Mouse (Mus musculus) liver, postnatal 0 days (tissue): ENCODE measurements around the gene Cd59a. TPM values are rescaled to one million over a fixed set of nuclear protein-coding genes. Genes with fewer than 3 reads are reported as not detected.

ENCODE experiments used
- ATAC-seq: fragments of 200-750 bp; cut with Nextera tagmentation; 2 replicates; pipeline ENCODE4 v1.8.0; 2017; ENCODE audit warnings: mild to moderate bottlenecking, moderate library complexity
- DNase-seq: peaks from one replicate; pipeline ENCODE4 v3.0.0-alpha.2; 2016
- H3K27ac ChIP-seq: fragments of 300-500 bp; sonication (generic); 2 replicates; pipeline ENCODE4 v1.5.1; 2014; ENCODE audit warnings: antibody characterized with exemption, moderate library complexity, mild to moderate bottlenecking, low read depth
- H3K27me3 ChIP-seq: fragments of 300-500 bp; sonication (generic); 2 replicates; pipeline ENCODE4 v1.6.1; 2014; ENCODE audit warnings: low read length, control low read depth, mixed read lengths; ENCODE audit not compliant: insufficient read depth
- H3K36me3 ChIP-seq: fragments of 300-500 bp; sonication (generic); replicated peaks from 2 replicates; pipeline ENCODE4 v1.6.1; 2014; ENCODE audit warnings: mild to moderate bottlenecking, control low read depth, low read length, moderate library complexity, mixed read lengths; ENCODE audit not compliant: insufficient read depth
- H3K4me1 ChIP-seq: fragments of 300-500 bp; sonication (generic); 2 replicates; pipeline ENCODE4 v1.6.1; 2014; ENCODE audit warnings: antibody characterized with exemption, mild to moderate bottlenecking, control low read depth; ENCODE audit not compliant: insufficient read depth
- H3K4me2 ChIP-seq: fragments of 300-500 bp; sonication (generic); 2 replicates; pipeline ENCODE4 v1.6.1; 2014; ENCODE audit warnings: low read depth, mild to moderate bottlenecking, low read length, moderate library complexity, mixed read lengths
- H3K4me3 ChIP-seq: fragments of 300-500 bp; sonication (generic); 2 replicates; pipeline ENCODE4 v1.5.1; 2014; ENCODE audit warnings: low read depth, low read length
- H3K9ac ChIP-seq: fragments of 300-500 bp; sonication (generic); replicated peaks from 2 replicates; pipeline ENCODE4 v1.6.1; 2014; ENCODE audit warnings: mild to moderate bottlenecking, moderate library complexity
- H3K9me3 ChIP-seq: fragments of 300-500 bp; sonication (generic); 2 replicates; pipeline ENCODE4 v1.6.1; 2016; ENCODE audit warnings: mild to moderate bottlenecking, control low read depth, low read length, mixed read lengths
- CTCF ChIP-seq: sonication (generic); IDR thresholded peaks from 2 replicates; pipeline ENCODE4 v1.5.1; 2016; ENCODE audit warnings: antibody characterized with exemption, low read depth
- EP300 ChIP-seq: IDR thresholded peaks from 2 replicates; pipeline ENCODE4 v1.6.1; 2016; ENCODE audit warnings: antibody characterized with exemption, low read depth, mild to moderate bottlenecking
- WGBS: fragments of 180-500 bp; shearing (Covaris S2); extraction: QIAGEN DNeasy Blood & Tissue Kit; methylation state at CpG from one replicate; pipeline ENCODE4 v1.1.7; 2014; ENCODE audit not compliant: insufficient replicate concordance; 5-methylcytosine and 5-hydroxymethylcytosine counted together
- polyA plus RNA-seq: library from polyadenylated mRNA; unstranded; fragments of >200 nt; fragmentation: Nextera tagmentation; extraction: Ambion mirVana; gene quantifications from 2 replicates; pipeline ENCODE4 v1.2.1, GENCODE M21; 2015

Cd59a gene
- polyA plus RNA-seq, 1 experiment from 2014 or later: 73.8 TPM

DNA sequence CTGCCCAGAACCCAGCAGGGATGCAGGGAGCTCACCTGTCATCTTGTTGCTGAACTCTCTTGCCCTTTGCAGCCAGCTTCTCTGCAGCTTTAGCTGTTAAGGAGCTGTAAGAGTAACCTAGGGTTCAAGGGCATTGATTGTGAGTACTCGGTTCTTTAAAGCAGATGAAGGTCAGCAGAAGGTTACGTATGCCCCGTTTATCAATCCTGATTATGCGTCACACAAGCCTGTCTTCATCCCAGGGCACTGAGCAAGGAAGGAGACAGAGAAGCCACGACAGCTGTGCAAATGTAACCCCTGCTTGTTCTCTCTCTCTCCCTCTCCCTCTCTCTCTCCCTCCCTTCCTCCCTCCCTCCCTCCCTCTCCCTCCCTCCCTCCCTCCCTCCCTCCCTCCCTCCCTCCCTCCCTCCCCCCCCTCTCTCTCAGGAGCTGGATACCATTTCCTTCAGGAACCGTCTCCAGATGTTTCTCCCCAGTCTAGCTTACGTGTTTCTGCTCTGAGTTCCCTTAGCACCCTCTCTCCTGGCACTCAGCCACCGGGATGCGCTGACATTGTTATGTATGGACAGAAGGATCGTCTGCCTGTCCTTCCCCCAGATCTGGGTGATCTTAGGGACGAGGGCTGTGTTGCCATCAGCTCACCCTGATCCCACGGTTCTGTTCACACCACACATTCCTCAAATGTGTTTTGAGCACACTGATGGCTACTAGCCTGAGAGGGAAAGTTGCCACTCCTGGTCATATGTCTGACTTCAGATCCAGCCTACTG lies 37.6 kb downstream of the Cd59a start:
- Histone ChIP-seq H3K27me3 (no peaks in the 10 kb centered on the region), H3K27ac (no peak overlapping the region), H3K9me3 (no peaks in the 10 kb centered on the region), H3K36me3 (no peaks in the 10 kb centered on the region), H3K4me3 (no peak overlapping the region), H3K4me2 (no peak overlapping the region), H3K4me1 (peaks cover 17% of the 10 kb centered on the region), H3K9ac (no peak overlapping the region)
- 42% methylated on average over 12 of the region's 12 CpGs for WGBS
- ATAC-seq (no peak), DNase-seq (no peak)
- TF ChIP-seq EP300 (no peak), CTCF (no peak)

DNA sequence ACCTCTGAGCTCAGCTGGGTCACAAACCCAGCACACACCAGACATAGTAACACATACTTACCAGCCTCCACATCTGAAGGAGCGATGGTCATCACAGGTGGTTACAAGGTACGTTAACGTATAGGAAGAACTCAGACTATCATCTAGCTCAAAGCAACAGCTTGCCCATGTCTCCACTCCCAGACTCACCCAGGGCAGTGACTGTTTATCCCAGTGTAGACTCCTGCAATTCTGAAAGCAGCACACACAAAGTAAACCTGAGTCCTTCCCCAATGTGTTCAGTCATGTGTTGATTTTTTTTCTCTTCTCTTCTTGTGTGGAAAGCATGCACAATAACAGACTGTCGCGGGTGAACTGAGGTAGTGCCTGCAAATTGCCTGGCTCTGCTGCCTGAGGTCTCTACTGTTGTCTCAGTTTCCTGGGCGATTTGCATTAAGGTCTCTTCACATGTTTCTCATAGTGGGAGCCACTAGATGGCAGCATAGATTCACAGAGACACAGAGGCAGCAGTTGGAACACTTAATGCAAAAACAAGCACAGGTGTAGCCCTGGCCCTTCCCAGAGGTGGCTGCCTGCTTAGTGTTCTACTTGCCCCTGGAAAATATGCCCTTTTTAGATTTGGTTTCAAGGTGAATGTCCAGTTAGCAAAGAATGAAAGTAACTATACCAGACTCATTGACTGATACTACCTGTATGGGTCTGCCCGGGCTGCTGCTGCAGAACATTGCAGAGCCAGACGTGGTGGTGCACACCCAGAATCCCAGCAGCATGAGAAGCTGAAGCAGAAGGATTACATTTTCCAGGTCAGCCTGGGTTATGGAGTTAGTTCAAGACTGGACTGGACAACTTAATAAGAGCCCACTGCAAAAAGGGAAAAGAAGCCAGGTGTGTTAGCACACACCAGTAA lies 38.8 kb downstream of the Cd59a start:
- H3K4me3 ChIP-seq: no peak overlapping the region
- H3K9ac ChIP-seq: no peak overlapping the region
- WGBS: 51% methylated on average over 8 of the region's 8 CpGs
- H3K27ac ChIP-seq: no peak overlapping the region
- DNase-seq (peak; percentile 71), ATAC-seq (no peak)
- TF ChIP-seq EP300 (no peak), CTCF (peak; percentile 96)
- peaks cover 11% of the 10 kb centered on the region for H3K4me1 ChIP-seq
- no peaks in the 10 kb centered on the region for H3K27me3 ChIP-seq
- no peaks in the 10 kb centered on the region for H3K9me3 ChIP-seq
- H3K36me3 ChIP-seq: no peaks in the 10 kb centered on the region
- H3K4me2 ChIP-seq: no peak overlapping the region

DNA sequence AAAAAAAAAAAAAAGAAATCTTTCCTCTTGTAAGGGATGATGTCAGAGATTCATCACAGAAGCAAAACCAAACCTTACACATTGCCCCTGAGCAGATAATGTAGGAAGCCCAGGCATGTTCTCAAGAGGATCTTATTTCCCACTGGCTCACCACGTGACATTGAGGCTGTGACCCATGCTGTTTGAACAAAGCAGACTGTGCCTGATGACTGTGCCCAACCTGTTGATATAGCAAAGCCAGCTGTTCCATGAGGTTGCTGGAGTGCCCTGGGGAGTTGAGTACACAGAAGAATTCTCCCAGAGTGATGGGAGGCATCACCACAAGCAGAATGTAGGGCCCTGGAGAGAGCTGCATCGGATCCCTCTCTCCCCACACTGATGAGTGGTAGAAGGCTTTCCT lies 40.3 kb downstream of the Cd59a start:
- H3K4me3 ChIP-seq: no peak overlapping the region
- WGBS: 48% methylated on average over 2 of the region's 2 CpGs
- TF ChIP-seq CTCF: no peak
- no peak for TF ChIP-seq EP300
- no peaks in the 10 kb centered on the region for H3K27me3 ChIP-seq
- H3K9me3 ChIP-seq: no peaks in the 10 kb centered on the region
- ATAC-seq (no peak), DNase-seq (no peak)
- H3K4me1 ChIP-seq: no peaks in the 10 kb centered on the region
- no peaks in the 10 kb centered on the region for H3K36me3 ChIP-seq
- H3K9ac ChIP-seq: no peak overlapping the region
- H3K27ac ChIP-seq: no peak overlapping the region
- H3K4me2 ChIP-seq: no peak overlapping the region

DNA sequence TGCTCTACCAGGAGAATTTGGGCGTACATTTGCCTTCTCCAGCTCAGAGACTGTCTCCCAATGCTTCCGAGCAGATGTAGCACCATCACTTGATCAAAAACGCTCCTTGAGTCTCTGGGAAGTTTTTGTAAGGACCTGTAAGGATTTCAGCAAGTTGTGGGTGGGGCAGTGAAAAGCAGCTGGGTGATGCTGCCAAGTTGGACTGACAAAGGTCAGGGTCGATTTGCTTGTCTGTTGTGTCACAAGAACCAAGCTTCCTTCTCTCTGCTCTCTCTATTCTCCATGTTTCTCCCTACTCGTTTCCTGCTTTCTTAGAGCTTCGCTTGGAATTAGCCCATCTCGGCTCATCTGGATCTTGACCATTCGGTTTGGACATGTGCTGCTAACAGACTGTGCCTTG lies 46.5 kb downstream of the Cd59a start:
- H3K36me3 ChIP-seq: no peaks in the 10 kb centered on the region
- H3K4me3 ChIP-seq: no peak overlapping the region
- no peaks in the 10 kb centered on the region for H3K9me3 ChIP-seq
- WGBS: 74% methylated on average over 8 of the region's 8 CpGs
- TF ChIP-seq CTCF (no peak), EP300 (no peak)
- H3K9ac ChIP-seq: no peak overlapping the region
- H3K27me3 ChIP-seq: no peaks in the 10 kb centered on the region
- no peaks in the 10 kb centered on the region; the same call in 1 of the 2 replicates for H3K4me1 ChIP-seq
- no peak for DNase-seq
- no peak overlapping the region for H3K4me2 ChIP-seq
- H3K27ac ChIP-seq: no peak overlapping the region
- ATAC-seq: no peak

DNA sequence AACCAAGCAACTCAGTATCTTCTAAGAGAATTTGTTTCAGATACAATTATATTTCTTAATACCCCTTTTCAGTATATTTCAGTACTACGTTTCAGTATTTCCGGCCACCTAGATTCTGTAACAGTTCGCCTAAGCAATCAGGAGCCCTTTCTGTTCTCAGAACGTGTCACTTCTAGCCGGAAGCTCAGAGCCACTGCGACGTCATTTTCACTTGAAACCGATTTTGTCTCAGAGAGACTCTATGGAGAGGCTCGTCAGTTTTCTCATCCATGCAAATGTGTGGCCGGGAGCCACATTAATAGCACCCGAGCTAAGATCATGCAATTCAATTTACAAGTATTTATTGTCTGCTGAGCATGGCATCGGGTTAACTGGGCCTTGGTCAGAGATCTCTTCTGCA lies 48.4 kb downstream of the Cd59a start:
- H3K4me2 ChIP-seq: no peak overlapping the region
- H3K9me3 ChIP-seq: no peaks in the 10 kb centered on the region
- H3K36me3 ChIP-seq: no peaks in the 10 kb centered on the region
- DNase-seq (no peak), ATAC-seq (no peak)
- 83% methylated on average over 12 of the region's 12 CpGs for WGBS
- H3K27ac ChIP-seq: no peak overlapping the region
- H3K9ac ChIP-seq: no peak overlapping the region
- no peaks in the 10 kb centered on the region; the same call in 1 of the 2 replicates for H3K4me1 ChIP-seq
- TF ChIP-seq CTCF (no peak), EP300 (no peak)
- no peaks in the 10 kb centered on the region for H3K27me3 ChIP-seq
- no peak overlapping the region for H3K4me3 ChIP-seq

DNA sequence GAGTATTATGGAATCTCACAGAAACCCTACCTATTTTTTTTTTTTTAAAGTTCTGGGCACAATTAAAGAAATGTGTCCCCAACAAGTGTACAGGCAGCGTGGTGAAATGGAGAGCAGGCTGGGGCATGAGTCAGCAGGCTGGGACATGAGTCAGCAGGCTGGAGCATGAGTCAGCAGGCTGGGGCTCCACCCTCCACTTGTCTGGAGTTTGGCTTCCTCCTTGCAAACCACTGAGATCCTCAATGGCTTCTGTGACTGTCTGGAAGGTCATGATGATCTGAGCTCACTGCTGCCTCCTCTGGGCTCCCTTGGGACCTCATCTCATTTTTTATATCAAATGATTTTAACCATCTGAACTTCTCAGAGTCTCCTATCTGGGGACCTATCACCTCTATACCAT lies 50.4 kb downstream of the Cd59a start:
- Histone ChIP-seq H3K36me3 (no peaks in the 10 kb centered on the region), H3K27me3 (no peaks in the 10 kb centered on the region), H3K27ac (no peak overlapping the region), H3K4me2 (no peak overlapping the region), H3K4me3 (no peak overlapping the region), H3K4me1 (no peaks in the 10 kb centered on the region; the same call in 1 of the 2 replicates), H3K9ac (no peak overlapping the region), H3K9me3 (no peaks in the 10 kb centered on the region)
- 25% methylated on average over 1 of the region's 1 CpGs for WGBS
- TF ChIP-seq EP300: peak; percentile 67
- peak; percentile 38 for TF ChIP-seq CTCF
- peak; percentile 78 for DNase-seq
- peak; percentile 96 for ATAC-seq
